Mouse (Mus musculus) retina, postnatal 7 days (tissue): ENCODE measurements around the gene Parp14.

Experiments
- DNase-seq: peaks from one replicate; pipeline ENCODE4 v3.0.0-alpha.2; 2012; ENCODE audit warnings: low read depth, low spot score

Gene Parp14

GRCm38 (mm10) chr16:35787568-35788189 lies 83.7 kb downstream of the Parp14 start:
- no peak for DNase-seq

GRCm38 (mm10) chr16:35787163-35787562 lies 84.2 kb downstream of the Parp14 start:
- no peak for DNase-seq

DNA sequence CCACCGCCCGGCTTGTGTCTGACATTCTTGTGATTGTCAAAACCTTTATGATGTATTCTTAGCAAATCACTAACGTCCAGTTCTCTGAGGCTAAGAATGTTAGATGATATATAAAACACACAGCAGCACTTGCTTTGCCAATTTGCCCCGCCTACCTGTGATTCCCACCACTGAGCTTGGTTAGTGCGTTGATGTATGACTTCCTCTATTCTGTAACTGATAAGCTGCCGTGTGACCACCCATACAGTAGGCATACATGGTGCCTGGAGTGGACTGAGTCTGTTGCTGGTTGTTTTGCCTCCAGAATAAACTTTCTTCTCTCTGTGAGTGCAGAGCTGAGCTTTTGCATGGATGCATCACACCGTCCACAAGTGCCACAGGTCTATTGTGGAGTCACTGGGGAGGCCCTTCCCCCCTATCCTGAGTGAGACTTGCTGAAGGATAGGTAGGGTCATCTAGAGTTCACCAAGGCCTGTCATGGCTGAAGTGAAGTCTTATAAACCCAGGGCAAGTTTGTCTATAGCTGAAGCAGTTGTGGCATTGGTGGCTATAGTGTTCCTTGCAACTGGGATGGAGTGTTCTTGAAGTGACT lies 87.1 kb downstream of the Parp14 start:
- DNase-seq: no peak

- no peak for DNase-seq
Measured at GRCm38 (mm10) chr16:35783207-35783573, 88.2 kb downstream of the Parp14 start.
